Mouse (Mus musculus) CD4-positive, CD25-positive, alpha-beta regulatory T cell, adult 4 months (primary cell): ENCODE data around the gene Olfr1138. TPM values are rescaled to one million over a fixed set of nuclear protein-coding genes. Genes with fewer than 3 reads are reported as not detected.

ENCODE experiments used
- ATAC-seq: one replicate; pipeline ENCODE4 v1.8.0; 2017
- polyA plus RNA-seq, 2 experiments: library from polyadenylated mRNA; unstranded; fragments of 100-300 nt; shearing (Covaris generic); gene quantifications; one replicate each; pipeline ENCODE4 v1.2.1; 2017

The Olfr1138 gene
- polyA plus RNA-seq = not detected

DNA sequence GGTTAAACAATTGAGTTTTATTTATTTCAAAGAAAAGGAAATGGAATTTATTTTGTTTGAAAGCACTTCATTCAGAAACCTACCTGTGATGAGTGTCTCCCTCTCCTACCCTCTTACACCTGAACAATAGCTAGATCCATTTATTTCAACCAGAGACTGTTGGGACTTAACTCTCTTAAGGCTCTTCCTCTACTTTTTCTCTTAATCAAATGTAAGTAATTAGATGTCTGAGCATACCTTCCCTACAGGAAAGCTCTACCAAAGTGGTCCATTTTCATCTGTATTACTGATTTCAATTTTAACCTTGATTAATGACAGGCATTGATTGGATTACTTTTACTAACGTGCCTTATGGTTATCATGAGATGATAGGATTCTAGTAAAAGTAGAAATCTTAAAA lies at the start of gene Olfr1138:
TSS of gene Olfr1138 (minus strand) at position 101 of the 400 bp plus-strand sequence.
- no peak for ATAC-seq

DNA sequence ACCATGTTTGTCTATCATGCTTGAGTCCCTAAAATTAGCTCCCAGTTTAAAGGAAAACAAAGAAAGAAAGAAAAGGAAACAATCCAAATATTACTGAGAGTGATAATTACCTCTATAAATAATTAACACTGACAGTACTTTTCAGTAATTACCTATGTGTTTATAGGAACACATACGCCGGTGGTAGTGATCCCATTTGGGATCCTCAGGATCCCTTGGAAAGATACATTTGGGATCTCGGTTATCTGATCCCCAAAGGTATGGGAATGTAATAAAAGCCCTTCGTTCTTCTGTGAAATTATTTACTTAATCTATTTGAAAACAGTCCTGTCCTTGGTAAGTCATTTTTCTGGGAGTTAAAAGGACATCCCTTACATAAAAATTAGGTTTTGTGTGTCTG lies 39.4 kb upstream of the Olfr1138 start, which contains the start of gene Olfr152:
TSS of gene Olfr152 (plus strand) at position 301 of the 400 bp plus-strand sequence.
- ATAC-seq = no peak

DNA sequence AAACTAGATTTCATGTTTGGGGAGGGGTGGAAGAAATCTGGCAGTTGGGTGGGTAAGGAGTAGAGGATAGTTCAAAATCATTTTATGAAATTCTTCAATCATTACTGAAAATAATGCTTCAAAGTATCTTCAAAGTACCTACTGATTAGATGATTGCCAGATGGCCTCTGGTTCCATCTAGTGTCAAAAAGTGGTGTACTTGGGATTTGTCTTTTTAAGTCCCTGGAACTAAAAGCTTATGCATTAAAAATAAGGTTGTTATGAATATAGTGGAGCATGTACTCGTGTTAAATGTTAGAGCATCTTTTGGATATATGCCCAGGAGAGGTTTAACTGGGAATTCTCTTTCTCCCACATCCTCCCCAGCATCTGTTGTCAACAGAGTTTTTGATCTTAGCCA lies 36.4 kb upstream of the Olfr1138 start:
- ATAC-seq = no peak

DNA sequence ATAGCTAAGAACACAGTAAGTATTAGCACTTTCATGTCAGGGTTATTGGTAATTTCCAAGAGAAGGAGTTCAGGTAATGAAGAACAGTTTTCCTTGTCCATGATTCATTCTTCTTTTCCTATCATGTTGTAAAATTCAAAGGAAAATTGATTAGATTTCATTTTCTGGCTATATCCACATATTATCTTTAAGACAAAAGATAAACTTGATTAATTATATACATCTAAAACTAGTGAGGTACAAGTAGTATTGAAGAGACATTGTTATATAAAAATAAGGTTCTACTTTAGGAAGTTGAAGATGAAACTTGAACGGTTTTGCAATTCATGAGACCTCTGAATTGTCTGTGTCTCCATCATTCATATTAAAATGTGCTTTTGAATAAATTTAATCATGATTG lies 14.1 kb upstream of the Olfr1138 start, which contains the start of gene Olfr1141:
TSS of gene Olfr1141 (minus strand) at position 101 of the 400 bp plus-strand sequence.
- no peak for ATAC-seq

DNA sequence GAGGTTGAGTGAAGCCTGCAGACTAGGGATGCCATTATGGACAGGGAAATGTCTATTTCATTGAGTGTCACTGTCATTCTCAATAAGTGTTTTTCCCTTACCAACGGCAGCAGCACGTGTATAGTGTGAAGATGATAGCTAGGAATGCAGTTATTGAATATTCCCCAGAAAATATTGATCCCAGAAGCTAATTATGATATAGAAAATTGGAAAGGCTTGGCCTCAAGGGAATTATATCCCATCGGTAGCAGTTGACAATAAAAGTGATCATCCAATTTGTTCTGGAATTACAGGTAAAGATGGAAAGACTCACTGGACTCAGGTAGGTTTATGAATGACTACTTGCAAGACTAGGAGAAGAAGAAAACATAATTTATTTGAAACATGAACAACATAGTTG lies 3.7 kb upstream of the Olfr1138 start, which contains the start of gene Olfr1140:
TSS of gene Olfr1140 (plus strand) at position 301 of the 400 bp plus-strand sequence.
- no peak for ATAC-seq

DNA sequence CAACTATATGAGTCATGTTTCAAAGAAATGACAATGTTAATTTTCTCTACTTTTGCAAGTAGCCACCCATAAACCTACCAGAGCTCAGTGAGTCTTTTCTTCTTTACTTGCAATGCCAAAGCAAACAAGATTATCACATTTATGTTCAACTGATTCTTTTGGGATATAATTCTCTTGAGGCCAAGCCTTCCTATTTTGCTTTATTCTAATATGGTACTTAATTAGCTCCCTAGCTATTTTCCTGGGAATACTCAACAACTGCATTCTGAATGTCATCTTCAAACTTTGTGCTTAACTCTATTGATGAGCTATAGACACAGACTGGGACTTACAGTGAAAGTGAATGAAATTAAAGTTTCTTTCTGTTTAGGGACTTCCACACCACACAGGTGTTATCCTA lies 26.7 kb downstream of the Olfr1138 start, which contains the start of gene Olfr1137:
TSS of gene Olfr1137 (minus strand) at position 101 of the 400 bp plus-strand sequence.
- no peak for ATAC-seq

DNA sequence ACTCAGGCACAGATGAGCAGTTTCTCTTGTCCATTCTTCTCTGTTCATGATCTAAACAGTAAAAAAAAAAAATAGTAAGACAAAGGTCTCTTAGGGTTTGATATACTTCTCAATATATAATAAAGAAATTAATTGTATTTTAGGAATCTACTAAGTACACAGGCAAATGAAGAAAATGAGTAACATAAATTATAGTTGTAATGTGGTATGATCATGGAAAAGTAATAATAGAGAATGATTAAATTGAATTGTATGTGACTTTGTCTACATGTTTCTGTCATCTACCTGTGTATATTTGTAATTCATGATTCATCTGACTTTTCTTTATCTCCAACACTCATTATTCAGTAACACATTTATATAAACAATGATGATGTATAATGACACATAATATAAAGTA lies 45.9 kb downstream of the Olfr1138 start, which contains the start of gene Olfr1136:
TSS of gene Olfr1136 (minus strand) at position 101 of the 400 bp plus-strand sequence.
- no peak for ATAC-seq

Other genes with a start within 250 kb of the Olfr1138 start
- not detected for gene Pramel7, start 242.9 kb downstream of the Olfr1138 start, polyA plus RNA-seq
- not detected for gene Pramel6, start 233.4 kb downstream of the Olfr1138 start, polyA plus RNA-seq
- gene Olfr153, start 208.2 kb downstream of the Olfr1138 start, polyA plus RNA-seq = not detected
- gene Olfr1128, start 194.4 kb downstream of the Olfr1138 start, polyA plus RNA-seq = not detected
- not detected for gene Olfr1129, start 166.1 kb downstream of the Olfr1138 start, polyA plus RNA-seq
- gene Olfr1130, start 133.8 kb downstream of the Olfr1138 start, polyA plus RNA-seq = not detected
- not detected for gene Olfr1131, start 112.9 kb downstream of the Olfr1138 start, polyA plus RNA-seq
- not detected for gene Olfr1132, start 102.4 kb downstream of the Olfr1138 start, polyA plus RNA-seq
- not detected for gene Olfr1133, start 92.6 kb downstream of the Olfr1138 start, polyA plus RNA-seq
- not detected for gene Olfr1134, start 81.5 kb downstream of the Olfr1138 start, polyA plus RNA-seq
- gene Olfr1135, start 66.3 kb downstream of the Olfr1138 start, polyA plus RNA-seq = not detected
- gene Olfr1136, start 46.0 kb downstream of the Olfr1138 start, polyA plus RNA-seq = not detected
- not detected for gene Olfr1137, start 26.8 kb downstream of the Olfr1138 start, polyA plus RNA-seq
- not detected for gene Olfr1140, start 3.8 kb upstream of the Olfr1138 start, polyA plus RNA-seq
- not detected for gene Olfr1141, start 14.0 kb upstream of the Olfr1138 start, polyA plus RNA-seq
- not detected for gene Olfr152, start 39.5 kb upstream of the Olfr1138 start, polyA plus RNA-seq
- not detected for gene Olfr1143, start 60.6 kb upstream of the Olfr1138 start, polyA plus RNA-seq
- not detected for gene Olfr1145, start 69.8 kb upstream of the Olfr1138 start, polyA plus RNA-seq
- not detected for gene Olfr1148, start 90.6 kb upstream of the Olfr1138 start, polyA plus RNA-seq
- gene Olfr1150-ps1, start 104.0 kb upstream of the Olfr1138 start, polyA plus RNA-seq = not detected
- gene Olfr1151, start 115.9 kb upstream of the Olfr1138 start, polyA plus RNA-seq = not detected
- gene Olfr1152, start 126.5 kb upstream of the Olfr1138 start, polyA plus RNA-seq = under 1 TPM in 1 of 2 experiments, not detected in 1; 0.08 TPM
- gene Olfr1153, start 155.0 kb upstream of the Olfr1138 start, polyA plus RNA-seq = under 1 TPM in 1 of 2 experiments, not detected in 1; 0.34 TPM
- not detected for gene Olfr1154, start 165.2 kb upstream of the Olfr1138 start, polyA plus RNA-seq
- gene Olfr1155, start 205.2 kb upstream of the Olfr1138 start, polyA plus RNA-seq = not detected
- gene Olfr1156, start 213.1 kb upstream of the Olfr1138 start, polyA plus RNA-seq = under 1 TPM in 1 of 2 experiments, not detected in 1; 0.13 TPM
- under 1 TPM in 1 of 2 experiments, not detected in 1; 0.11 TPM for gene Olfr1157, start 228.3 kb upstream of the Olfr1138 start, polyA plus RNA-seq
- gene Olfr74, start 234.7 kb upstream of the Olfr1138 start, polyA plus RNA-seq = not detected